Mouse (Mus musculus): ENCODE measurements around the gene Cdiptos.

DNA sequence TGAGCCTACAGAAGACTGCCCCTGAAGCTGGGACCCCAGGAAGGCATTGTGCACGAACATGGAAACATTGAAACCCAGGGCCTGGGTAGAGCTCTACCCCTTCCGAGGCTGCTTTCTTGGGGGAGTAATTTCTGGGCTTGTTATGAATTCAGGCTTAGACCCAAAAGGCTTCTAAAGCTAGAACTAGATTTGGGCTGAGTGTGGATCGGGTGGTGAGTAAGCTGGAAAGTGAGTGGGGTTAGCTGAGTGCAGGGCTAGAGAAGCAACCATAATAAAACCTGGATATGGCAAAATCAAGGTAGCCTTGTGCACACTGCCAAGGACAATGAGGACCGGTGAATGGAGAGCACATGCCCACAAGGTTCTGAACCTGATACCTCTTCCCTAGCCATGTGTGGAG lies 13.9 kb downstream of the Cdiptos start:
- TF ChIP-seq CTCF (IDR thresholded peaks at IDR 0.05; ENCODE audit: extremely low read depth, insufficient read depth, low read length): no peak
- TF ChIP-seq POLR2A (IDR thresholded peaks at IDR 0.05; ENCODE audit: extremely low read depth, insufficient read depth, low read length): no peak

Measured in cortical plate, adult 2 months (tissue).